Mouse (Mus musculus) lung, embryonic 16.5 days (tissue): ENCODE data around the gene 4930442H23Rik. TPM values are rescaled to one million over a fixed set of nuclear protein-coding genes. Genes with fewer than 3 reads are reported as not detected.
"Not testable (repeated sequence)": the region's sequence is repeated elsewhere in the genome, so short reads cannot be mapped to it uniquely, and the experiment has no call there.

Experiments used
- ATAC-seq: fragments of 200-750 bp; cut with Nextera tagmentation; 2 replicates; pipeline ENCODE4 v1.8.0; 2017; ENCODE audit warnings: low read depth, mild to moderate bottlenecking, moderate library complexity
- H3K27ac ChIP-seq: fragments of 300-500 bp; sonication (generic); 2 replicates; pipeline ENCODE4 v1.5.1; 2014; ENCODE audit warnings: mild to moderate bottlenecking, control low read depth, low read length
- H3K27me3 ChIP-seq: fragments of 300-500 bp; sonication (generic); 2 replicates; pipeline ENCODE4 v1.6.1; 2014; ENCODE audit warnings: low read depth, low read length, mixed read lengths; ENCODE audit not compliant: control insufficient read depth, insufficient read depth
- H3K36me3 ChIP-seq: fragments of 300-500 bp; sonication (generic); 2 replicates; pipeline ENCODE4 v1.6.1; 2014; ENCODE audit warnings: low read length; ENCODE audit not compliant: control insufficient read depth, insufficient read depth
- H3K4me1 ChIP-seq: fragments of 300-500 bp; sonication (generic); replicated peaks from 2 replicates; pipeline ENCODE4 v1.6.1; 2014; ENCODE audit warnings: low read length, mixed read lengths; ENCODE audit not compliant: control insufficient read depth, insufficient read depth
- H3K4me2 ChIP-seq: fragments of 300-500 bp; sonication (generic); 2 replicates; pipeline ENCODE4 v1.6.1; 2014; ENCODE audit warnings: low read depth, low read length, control low read depth
- H3K4me3 ChIP-seq: fragments of 300-500 bp; sonication (generic); 2 replicates; pipeline ENCODE4 v1.5.1; 2014; ENCODE audit warnings: mild to moderate bottlenecking, low read length, control low read depth
- H3K9ac ChIP-seq: fragments of 300-500 bp; sonication (generic); 2 replicates; pipeline ENCODE4 v1.6.1; 2014; ENCODE audit warnings: low read length, control low read depth
- H3K9me3 ChIP-seq: fragments of 300-500 bp; sonication (generic); 2 replicates; pipeline ENCODE4 v1.6.1; 2016; ENCODE audit warnings: low read length; ENCODE audit not compliant: control insufficient read depth
- WGBS: fragments of 180-500 bp; shearing (Covaris S2); extraction: QIAGEN DNeasy Blood & Tissue Kit; methylation state at CpG from one replicate; pipeline ENCODE4 v1.1.7; 2014; 5-methylcytosine and 5-hydroxymethylcytosine counted together
- polyA plus RNA-seq: library from polyadenylated mRNA; unstranded; fragments of >200 nt; fragmentation: Nextera tagmentation; extraction: Ambion mirVana; gene quantifications from 2 replicates; pipeline ENCODE4 v1.2.1, GENCODE M21; 2015

The 4930442H23Rik gene
- polyA plus RNA-seq, 1 experiment from 2014 or later: not detected

GRCm38 (mm10) chr10:81174617-81175344 is 8.9 kb downstream of the 4930442H23Rik start:
- Histone ChIP-seq H3K36me3 (peaks cover 22% of the 10 kb centered on the region), H3K27ac (peak overlapping the region; percentile 87), H3K4me1 (peaks cover 34% of the 10 kb centered on the region), H3K9me3 (no peaks in the 10 kb centered on the region), H3K27me3 (no peaks in the 10 kb centered on the region), H3K4me2 (peak overlapping the region; percentile 49), H3K4me3 (peak overlapping the region; percentile 40), H3K9ac (peak overlapping the region; percentile 46)
- peak; percentile 49 for ATAC-seq
- WGBS: 3% methylated on average over 29 of the region's 29 CpGs

GRCm38 (mm10) chr10:81173132-81173531 is 10.5 kb downstream of the 4930442H23Rik start:
- peak; percentile 11 for ATAC-seq
- Histone ChIP-seq H3K27ac (peak overlapping the region; percentile 77), H3K36me3 (peaks cover 6% of the 10 kb centered on the region), H3K9ac (peak overlapping the region; percentile 62), H3K9me3 (no peaks in the 10 kb centered on the region), H3K4me1 (peaks cover 31% of the 10 kb centered on the region), H3K27me3 (no peaks in the 10 kb centered on the region), H3K4me2 (peak overlapping the region; percentile 48), H3K4me3 (0 out of 2 replicates have a peak overlapping the region, but pooled peaks have one; percentile 1)
- 7% methylated on average over 21 of the region's 21 CpGs for WGBS

GRCm38 (mm10) chr10:81169411-81169900 is 14.2 kb downstream of the 4930442H23Rik start:
- H3K9ac ChIP-seq, H3K36me3 ChIP-seq, ATAC-seq, H3K9me3 ChIP-seq, H3K4me3 ChIP-seq, H3K27me3 ChIP-seq: not testable (repeated sequence)
- WGBS: 24% methylated on average over 9 of the region's 14 CpGs
- H3K4me2 ChIP-seq: peak overlapping the region; percentile 34; the same call in 1 of the 2 replicates
- H3K4me1 ChIP-seq: peaks cover 23% of the 10 kb centered on the region
- H3K27ac ChIP-seq: peak overlapping the region; percentile 50; the same call in 1 of the 2 replicates

GRCm38 (mm10) chr10:81168521-81169244 is 15.0 kb downstream of the 4930442H23Rik start:
- ATAC-seq: peak; percentile 56; the same call in 1 of the 2 replicates

GRCm38 (mm10) chr10:81168087-81168431 is 15.6 kb downstream of the 4930442H23Rik start:
- peak overlapping the region; percentile 70 for H3K4me2 ChIP-seq
- peak; percentile 61 for ATAC-seq
- H3K36me3 ChIP-seq: peaks cover 4% of the 10 kb centered on the region; the same call in 1 of the 2 replicates
- peak overlapping the region; percentile 55 for H3K4me3 ChIP-seq
- H3K4me1 ChIP-seq: peaks cover 15% of the 10 kb centered on the region
- H3K27me3 ChIP-seq: no peaks in the 10 kb centered on the region
- no peaks in the 10 kb centered on the region for H3K9me3 ChIP-seq
- peak overlapping the region; percentile 66 for H3K9ac ChIP-seq
- H3K27ac ChIP-seq: peak overlapping the region; percentile 85
- WGBS: 7% methylated on average over 5 of the region's 5 CpGs

More at GRCm38 (mm10) chr10:81168521-81169244, 15.0 kb downstream of the 4930442H23Rik start:
- peaks cover under 1% of the 10 kb centered on the region; the same call in 1 of the 2 replicates for H3K36me3 ChIP-seq
- H3K4me2 ChIP-seq: peak overlapping the region; percentile 70
- H3K9ac ChIP-seq: peak overlapping the region; percentile 66
- H3K4me1 ChIP-seq: peaks cover 20% of the 10 kb centered on the region
- no peaks in the 10 kb centered on the region for H3K27me3 ChIP-seq
- no peaks in the 10 kb centered on the region for H3K9me3 ChIP-seq
- H3K27ac ChIP-seq: peak overlapping the region; percentile 85
- 2% methylated on average over 29 of the region's 29 CpGs for WGBS
- H3K4me3 ChIP-seq: peak overlapping the region; percentile 55

GRCm38 (mm10) chr10:81167200-81168086 is 16.2 kb downstream of the 4930442H23Rik start, which contains the start of gene Pias4:
TSS of gene Pias4 (minus strand) at chr10:81167923.
- Histone ChIP-seq H3K36me3 (peaks cover 8% of the 10 kb centered on the region; the same call in 1 of the 2 replicates), H3K4me1 (peaks cover 15% of the 10 kb centered on the region), H3K9ac (peak within 1 kb of the TSS; percentile 91), H3K27ac (peak within 1 kb of the TSS; percentile 85), H3K4me2 (peak within 1 kb of the TSS; percentile 70), H3K4me3 (peak within 1 kb of the TSS; percentile 75), H3K27me3 (no peaks in the 10 kb centered on the region), H3K9me3 (no peaks in the 10 kb centered on the region)
- under 1% methylated on average over 54 of the region's 64 CpGs for WGBS
- peak; percentile 94 for ATAC-seq

- 54% methylated on average over 8 of the region's 8 CpGs for WGBS
- peaks cover 15% of the 10 kb centered on the region for H3K4me1 ChIP-seq
- no peak overlapping the region for H3K9ac ChIP-seq
- peaks cover 19% of the 10 kb centered on the region for H3K36me3 ChIP-seq
- no peaks in the 10 kb centered on the region for H3K27me3 ChIP-seq
- no peak overlapping the region for H3K27ac ChIP-seq
- H3K4me3 ChIP-seq: no peak overlapping the region
- ATAC-seq: no peak
- no peak overlapping the region for H3K4me2 ChIP-seq
- H3K9me3 ChIP-seq: no peaks in the 10 kb centered on the region
These were observed 18.5 kb downstream of the 4930442H23Rik start for GRCm38 (mm10) chr10:81165118-81165517.

- peaks cover 27% of the 10 kb centered on the region for H3K36me3 ChIP-seq
- H3K4me3 ChIP-seq: no peak overlapping the region
- 55% methylated on average over 2 of the region's 2 CpGs for WGBS
- no peaks in the 10 kb centered on the region for H3K9me3 ChIP-seq
- H3K9ac ChIP-seq: no peak overlapping the region
- no peak for ATAC-seq
- H3K27ac ChIP-seq: no peak overlapping the region
- no peak overlapping the region for H3K4me2 ChIP-seq
- H3K27me3 ChIP-seq: no peaks in the 10 kb centered on the region
- peaks cover 11% of the 10 kb centered on the region for H3K4me1 ChIP-seq
These were observed 21.4 kb downstream of the 4930442H23Rik start for GRCm38 (mm10) chr10:81162318-81162652.
